Mouse (Mus musculus): ENCODE data around the gene Kremen2. TPM values are rescaled to one million over a fixed set of nuclear protein-coding genes. Genes with fewer than 3 reads are reported as not detected.
"Not testable (repeated sequence)": the region's sequence is repeated elsewhere in the genome, so short reads cannot be mapped to it uniquely, and the experiment has no call there.

Kremen2 gene
- total RNA-seq (2021): not detected
- long read RNA-seq, experiment 1, partial matches to known transcripts: 1 of 1 reads
- long read RNA-seq, experiment 1, other reads (novel, unspliced or antisense): 0 of 1 reads
- long read RNA-seq, experiment 2, partial matches to known transcripts: 1 of 1 reads
- long read RNA-seq, experiment 2, other reads (novel, unspliced or antisense): 0 of 1 reads

- DNase-seq: no peak
Measured at GRCm38 (mm10) chr17:23745301-23746251, at the start of gene Kremen2. Gene Kremen2, minus strand, starts transcription at chr17:23745833.

- DNase-seq: no peak
Measured at GRCm38 (mm10) chr17:23795323-23795722, 49.7 kb upstream of the Kremen2 start.

- peak; percentile 36 for DNase-seq
Measured at GRCm38 (mm10) chr17:23791079-23791357, 45.4 kb upstream of the Kremen2 start.

GRCm38 (mm10) chr17:23790269-23791078 lies 44.8 kb upstream of the Kremen2 start, which contains the start of gene Srrm2:
Gene Srrm2, plus strand, starts transcription at chr17:23790532.
- peak; percentile 80 for DNase-seq

GRCm38 (mm10) chr17:23789749-23790268 lies 44.2 kb upstream of the Kremen2 start:
- no peak for DNase-seq

GRCm38 (mm10) chr17:23788973-23789372 lies 43.3 kb upstream of the Kremen2 start:
- DNase-seq: no peak

GRCm38 (mm10) chr17:23786510-23786931 lies 40.9 kb upstream of the Kremen2 start:
- DNase-seq: peak; percentile 31

GRCm38 (mm10) chr17:23785561-23786471 lies 40.2 kb upstream of the Kremen2 start, which contains the start of gene Flywch2:
Gene Flywch2, minus strand, starts transcription at chr17:23786081.
- DNase-seq: peak; percentile 82

- no peak for DNase-seq
Measured at GRCm38 (mm10) chr17:23783352-23783751, 37.7 kb upstream of the Kremen2 start.

GRCm38 (mm10) chr17:23778447-23778846 lies 32.8 kb upstream of the Kremen2 start:
- no peak for DNase-seq

- DNase-seq: no peak
Measured at GRCm38 (mm10) chr17:23777141-23777540, 31.5 kb upstream of the Kremen2 start.

- DNase-seq: no peak
Measured at GRCm38 (mm10) chr17:23776216-23776615, 30.6 kb upstream of the Kremen2 start.

GRCm38 (mm10) chr17:23774090-23774489 lies 28.5 kb upstream of the Kremen2 start:
- peak; percentile 89 for DNase-seq

GRCm38 (mm10) chr17:23773676-23774075 lies 28.0 kb upstream of the Kremen2 start:
- DNase-seq: no peak

GRCm38 (mm10) chr17:23772219-23772556 lies 26.6 kb upstream of the Kremen2 start:
- not testable (repeated sequence) for DNase-seq

- peak; percentile 98 for DNase-seq
Measured at GRCm38 (mm10) chr17:23771284-23772218, 25.9 kb upstream of the Kremen2 start, which contains the start of gene Flywch1. Gene Flywch1, minus strand, starts transcription at chr17:23771602.

GRCm38 (mm10) chr17:23770896-23771283 lies 25.3 kb upstream of the Kremen2 start:
- DNase-seq: no peak

GRCm38 (mm10) chr17:23770493-23770892 lies 24.9 kb upstream of the Kremen2 start:
- DNase-seq: no peak

- DNase-seq: no peak
Measured at GRCm38 (mm10) chr17:23762976-23763375, 17.3 kb upstream of the Kremen2 start.

- no peak for DNase-seq
Measured at GRCm38 (mm10) chr17:23761155-23761554, 15.5 kb upstream of the Kremen2 start.
